In the genomic region with DNA sequence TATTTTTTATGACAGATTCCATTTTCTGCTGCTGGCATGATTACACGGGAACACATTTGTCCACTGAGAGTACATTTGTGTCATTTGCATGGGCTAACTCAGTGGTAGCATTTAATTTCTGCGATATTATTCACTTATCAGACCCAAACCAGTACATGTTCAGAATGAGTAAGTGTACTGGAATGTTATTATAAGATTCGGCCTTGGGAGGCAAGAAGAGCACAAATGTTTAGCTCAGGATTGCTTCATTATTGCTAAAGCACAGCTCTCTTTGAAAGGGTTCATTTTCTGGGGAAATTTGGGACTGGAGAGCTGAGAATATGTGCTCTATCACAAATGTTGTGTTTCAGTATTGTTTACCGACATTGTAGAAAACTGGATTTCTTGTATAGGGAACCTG, we compare ENCODE assay signal across 13 mouse cellular contexts.
"Had no signal": no experiment of that assay in that cellular context is flagged by ENCODE, and none has a peak within 500 bp of the region (broad histone marks: within the 10 kb centered on the region; RNA-seq: fewer than 3 reads in every experiment).

No protein-coding gene starts in this region.

- H3K4me3 ChIP-seq: limb, embryonic 10.5 days; liver, embryonic 15.5 days; midbrain, embryonic 10.5 days had no signal

- H3K9me3 ChIP-seq: limb, embryonic 10.5 days; liver, embryonic 15.5 days; midbrain, embryonic 10.5 days had no signal

- H3K27ac ChIP-seq: limb, embryonic 10.5 days; liver, embryonic 15.5 days; midbrain, embryonic 10.5 days; stomach, postnatal 0 days had no signal

- DNase-seq: kidney, adult 18-20 months; kidney, postnatal 10 days; layer of hippocampus, adult 9-11 months; lung, embryonic 14.5 days; lung, postnatal 10 days; lung, postnatal 4 days; thymus, adult 18-20 months; thymus, postnatal 14 days had no signal

- H3K36me3 ChIP-seq: limb, embryonic 10.5 days; liver, embryonic 15.5 days; midbrain, embryonic 10.5 days had no signal

- H3K4me1 ChIP-seq: limb, embryonic 10.5 days; liver, embryonic 15.5 days had no signal

- H3K9ac ChIP-seq: liver, embryonic 15.5 days; lung, embryonic 14.5 days had no signal

- H3K4me2 ChIP-seq: liver, embryonic 11.5 days; liver, embryonic 15.5 days; lung, embryonic 14.5 days had no signal

- H3K27me3 ChIP-seq: liver, embryonic 15.5 days had no signal
